Mouse (Mus musculus) embryonic facial prominence, embryonic 11.5 days (tissue): ENCODE measurements around the gene Plrg1. TPM values are rescaled to one million over a fixed set of nuclear protein-coding genes. Genes with fewer than 3 reads are reported as not detected.

ENCODE experiments used
- ATAC-seq: fragments of 200-750 bp; cut with Nextera tagmentation; replicated peaks from 2 replicates; pipeline ENCODE4 v1.8.0; 2017; ENCODE audit warnings: low read depth; ENCODE audit not compliant: insufficient number of reproducible peaks, low FRiP score, low TSS enrichment
- DNase-seq: peaks from one replicate; pipeline ENCODE4 v3.0.0-alpha.2; 2015; ENCODE audit warnings: low spot score
- H3K27ac ChIP-seq: fragments of 300-500 bp; sonication (generic); replicated peaks from 2 replicates; pipeline ENCODE4 v1.5.1; 2014; ENCODE audit warnings: mild to moderate bottlenecking, low read depth, low read length, control low read depth
- H3K27me3 ChIP-seq: fragments of 300-500 bp; sonication (generic); 2 replicates; pipeline ENCODE4 v1.6.1; 2014; ENCODE audit warnings: mild to moderate bottlenecking, low read length, moderate library complexity, mixed read lengths; ENCODE audit not compliant: control insufficient read depth, insufficient read depth
- H3K36me3 ChIP-seq: fragments of 300-500 bp; sonication (generic); replicated peaks from 2 replicates; pipeline ENCODE4 v1.6.1; 2014; ENCODE audit warnings: low read depth, mild to moderate bottlenecking, low read length, moderate library complexity, mixed read lengths; ENCODE audit not compliant: control insufficient read depth, insufficient read depth
- H3K4me1 ChIP-seq: fragments of 300-500 bp; sonication (generic); 2 replicates; pipeline ENCODE4 v1.6.1; 2014; ENCODE audit warnings: low read length, mixed read lengths; ENCODE audit not compliant: control insufficient read depth, insufficient read depth
- H3K4me2 ChIP-seq: fragments of 300-500 bp; sonication (generic); 2 replicates; pipeline ENCODE4 v1.6.1; 2014; ENCODE audit warnings: low read depth, mild to moderate bottlenecking, control low read depth, low read length, moderate library complexity
- H3K4me3 ChIP-seq: fragments of 300-500 bp; sonication (generic); 2 replicates; pipeline ENCODE4 v1.5.1; 2014; ENCODE audit warnings: low read depth, low read length, control low read depth
- H3K9ac ChIP-seq: fragments of 300-500 bp; sonication (generic); replicated peaks from 2 replicates; pipeline ENCODE4 v1.6.1; 2014; ENCODE audit warnings: mild to moderate bottlenecking, control low read depth, low read length
- H3K9me3 ChIP-seq: fragments of 300-500 bp; sonication (generic); replicated peaks from 2 replicates; pipeline ENCODE4 v1.6.1; 2016; ENCODE audit warnings: mild to moderate bottlenecking, low read length, inconsistent platforms, mixed read lengths; ENCODE audit not compliant: control insufficient read depth
- WGBS: fragments of 180-500 bp; shearing (Covaris S2); extraction: QIAGEN DNeasy Blood & Tissue Kit; methylation state at CpG from one replicate; pipeline ENCODE4 v1.1.7; 2014; 5-methylcytosine and 5-hydroxymethylcytosine counted together
- polyA plus RNA-seq: library from polyadenylated mRNA; unstranded; fragments of >200 nt; fragmentation: Nextera tagmentation; extraction: Ambion mirVana; gene quantifications from 2 replicates; pipeline ENCODE4 v1.2.1, GENCODE M21; 2014

The Plrg1 gene
- polyA plus RNA-seq, 1 experiment from 2014 or later, result 141 TPM

DNA sequence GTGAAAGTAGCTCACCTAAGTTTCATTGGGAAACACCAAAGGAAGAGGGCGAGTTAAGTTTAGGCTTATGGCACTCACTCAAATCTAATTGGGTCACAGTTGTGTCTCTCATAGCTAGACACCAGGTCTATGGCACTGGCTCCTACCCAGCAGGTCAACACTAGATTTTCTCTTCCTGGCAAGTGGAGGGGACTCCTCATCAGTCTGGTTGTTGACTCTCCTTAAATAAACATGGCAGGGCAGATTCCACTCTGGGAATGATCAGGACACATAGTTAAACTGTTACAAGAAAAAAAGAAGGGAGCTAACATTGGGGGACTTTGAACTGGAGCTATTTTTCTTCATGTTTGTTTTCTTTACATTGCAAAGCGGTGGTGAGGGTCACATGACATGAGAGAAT, 34.9 kb upstream of the Plrg1 start:
- H3K9ac ChIP-seq, result no peak overlapping the region
- H3K27ac ChIP-seq, result no peak overlapping the region
- H3K4me1 ChIP-seq, result no peaks in the 10 kb centered on the region
- ATAC-seq, result no peak
- H3K9me3 ChIP-seq, result no peaks in the 10 kb centered on the region
- H3K4me3 ChIP-seq, result no peak overlapping the region
- DNase-seq, result no peak
- WGBS, result 90% methylated on average over 2 of the region's 2 CpGs
- no peaks in the 10 kb centered on the region for H3K36me3 ChIP-seq
- no peaks in the 10 kb centered on the region for H3K27me3 ChIP-seq
- H3K4me2 ChIP-seq, result no peak overlapping the region

- no peak overlapping the region for H3K9ac ChIP-seq
- WGBS, result 93% methylated on average over 5 of the region's 5 CpGs
- no peak overlapping the region for H3K4me3 ChIP-seq
- H3K27me3 ChIP-seq, result no peaks in the 10 kb centered on the region
- H3K4me1 ChIP-seq, result no peaks in the 10 kb centered on the region
- ATAC-seq (no peak), DNase-seq (no peak)
- no peaks in the 10 kb centered on the region for H3K36me3 ChIP-seq
- H3K4me2 ChIP-seq, result no peak overlapping the region
- H3K27ac ChIP-seq, result no peak overlapping the region
- H3K9me3 ChIP-seq, result no peaks in the 10 kb centered on the region
Measured at GRCm38 (mm10) chr3:83021176-83021575, 34.1 kb upstream of the Plrg1 start.

DNA sequence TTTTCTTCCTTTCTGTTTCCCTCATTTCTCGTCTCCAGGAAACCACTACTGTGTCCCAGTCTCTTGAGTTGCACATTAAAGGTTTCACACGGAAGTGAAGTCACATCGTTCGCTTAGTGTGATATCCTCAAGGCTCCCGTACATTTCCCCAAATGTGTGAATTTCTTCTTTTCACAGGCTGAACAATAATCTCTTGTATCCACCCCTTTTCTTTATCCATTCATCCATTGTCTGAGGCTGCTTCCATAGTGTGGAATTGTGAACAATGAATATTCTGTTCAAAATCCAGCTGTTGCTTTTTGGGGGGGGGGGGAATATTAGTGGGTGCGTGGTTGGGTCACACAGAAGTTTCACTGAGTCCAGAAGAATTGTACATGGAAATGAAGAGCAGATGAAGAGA, 30.3 kb upstream of the Plrg1 start:
- H3K9ac ChIP-seq, result no peak overlapping the region
- ATAC-seq (no peak), DNase-seq (no peak)
- no peaks in the 10 kb centered on the region for H3K36me3 ChIP-seq
- H3K9me3 ChIP-seq, result no peaks in the 10 kb centered on the region
- no peak overlapping the region for H3K27ac ChIP-seq
- no peaks in the 10 kb centered on the region for H3K27me3 ChIP-seq
- no peak overlapping the region for H3K4me3 ChIP-seq
- 72% methylated on average over 6 of the region's 6 CpGs for WGBS
- H3K4me1 ChIP-seq, result no peaks in the 10 kb centered on the region
- no peak overlapping the region for H3K4me2 ChIP-seq

DNA sequence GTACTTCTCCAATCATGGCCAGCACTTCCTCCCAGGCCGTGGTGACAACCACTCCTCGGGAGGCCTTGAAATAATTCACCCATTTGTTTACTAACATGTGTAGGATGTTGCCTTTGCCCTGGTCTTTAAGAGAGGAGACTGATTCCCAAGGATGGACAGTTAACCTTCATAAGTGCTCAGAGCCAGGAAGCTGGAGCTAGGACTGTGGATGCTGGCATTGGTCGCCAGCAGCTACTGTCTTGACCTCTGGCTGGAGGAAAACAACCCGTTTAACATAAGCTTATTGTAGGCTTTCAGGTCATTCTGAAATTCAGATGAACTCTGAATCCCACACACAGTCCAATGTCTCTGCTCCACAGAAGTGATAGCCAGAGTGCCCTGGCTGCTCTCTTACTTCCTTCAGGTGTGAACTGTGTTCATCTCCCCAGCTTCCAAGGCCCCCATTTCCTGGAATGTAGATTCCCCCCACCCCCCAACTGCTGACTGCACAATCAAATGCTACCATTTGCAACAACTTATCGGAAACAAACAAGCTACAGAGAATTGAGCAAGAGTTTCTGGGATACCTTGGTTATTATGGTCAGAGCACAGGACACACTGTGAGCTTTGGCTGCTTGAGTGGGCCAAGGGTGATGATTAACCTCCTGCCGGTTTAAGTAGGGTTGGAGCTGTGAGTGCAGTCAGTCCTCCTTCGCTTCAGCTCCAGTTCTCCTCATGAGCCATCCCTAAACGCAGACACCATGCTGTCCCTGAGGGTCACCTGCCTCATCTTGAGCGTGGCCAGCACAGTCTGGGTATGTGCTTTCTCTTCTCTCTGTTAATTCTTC, 29.6 kb upstream of the Plrg1 start, which contains the start of gene Fga:
Gene Fga, plus strand, starts transcription at position 602 of the 827 bp plus-strand sequence.
- Histone ChIP-seq H3K27me3 (no peaks in the 10 kb centered on the region), H3K4me1 (no peaks in the 10 kb centered on the region), H3K9ac (no peak within 1 kb of the TSS), H3K27ac (no peak within 1 kb of the TSS), H3K36me3 (no peaks in the 10 kb centered on the region), H3K4me3 (no peak within 1 kb of the TSS), H3K4me2 (no peak within 1 kb of the TSS), H3K9me3 (no peaks in the 10 kb centered on the region)
- WGBS, result 78% methylated on average over 9 of the region's 9 CpGs
- DNase-seq, result no peak
- no peak for ATAC-seq

- H3K4me2 ChIP-seq, result no peak overlapping the region
- H3K27me3 ChIP-seq, result no peaks in the 10 kb centered on the region
- no peaks in the 10 kb centered on the region for H3K9me3 ChIP-seq
- H3K9ac ChIP-seq, result no peak overlapping the region
- 87% methylated on average over 9 of the region's 9 CpGs for WGBS
- H3K4me1 ChIP-seq, result no peaks in the 10 kb centered on the region
- no peak overlapping the region for H3K4me3 ChIP-seq
- H3K36me3 ChIP-seq, result no peaks in the 10 kb centered on the region
- H3K27ac ChIP-seq, result no peak overlapping the region
- no peak for ATAC-seq
- DNase-seq, result no peak
Measured at GRCm38 (mm10) chr3:83027546-83028251, 27.6 kb upstream of the Plrg1 start.

DNA sequence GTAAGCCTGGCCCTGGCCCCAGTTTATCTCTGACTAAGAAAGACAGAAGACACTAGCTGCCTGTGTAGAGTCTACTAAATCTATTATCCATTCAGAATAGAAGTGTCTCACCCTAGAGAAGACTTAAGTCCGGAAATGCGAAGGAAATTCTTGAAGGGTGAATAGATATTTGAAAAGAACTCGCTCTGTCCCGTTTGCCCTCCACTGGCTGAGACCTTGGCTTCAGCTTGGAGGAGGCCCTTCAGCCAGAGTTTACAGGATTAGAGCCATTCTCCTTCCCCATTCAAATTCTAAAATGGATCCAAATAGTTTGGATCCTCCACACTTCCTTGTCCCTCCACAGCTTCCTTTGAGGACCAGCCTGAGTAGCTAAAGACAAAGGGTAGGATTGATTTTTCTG, 25.0 kb upstream of the Plrg1 start:
- no peak overlapping the region for H3K9ac ChIP-seq
- ATAC-seq, result no peak
- WGBS, result 74% methylated on average over 4 of the region's 4 CpGs

GRCm38 (mm10) chr3:83032746-83033308, 22.5 kb upstream of the Plrg1 start:
- H3K4me3 ChIP-seq, result no peak overlapping the region
- peak; percentile 72 for ATAC-seq
- H3K36me3 ChIP-seq, result no peaks in the 10 kb centered on the region
- H3K9me3 ChIP-seq, result no peaks in the 10 kb centered on the region
- no peaks in the 10 kb centered on the region for H3K4me1 ChIP-seq
- H3K9ac ChIP-seq, result no peak overlapping the region
- H3K27ac ChIP-seq, result no peak overlapping the region
- H3K4me2 ChIP-seq, result peak overlapping the region; percentile 14
- no peaks in the 10 kb centered on the region for H3K27me3 ChIP-seq
- peak; percentile 23 for DNase-seq
- WGBS, result 37% methylated on average over 13 of the region's 13 CpGs

More for the DNA sequence above, 25.0 kb upstream of the Plrg1 start:
- no peaks in the 10 kb centered on the region for H3K4me1 ChIP-seq
- no peak for DNase-seq
- H3K4me2 ChIP-seq, result no peak overlapping the region
- no peaks in the 10 kb centered on the region for H3K9me3 ChIP-seq
- no peak overlapping the region for H3K4me3 ChIP-seq
- no peaks in the 10 kb centered on the region for H3K27me3 ChIP-seq
- no peaks in the 10 kb centered on the region for H3K36me3 ChIP-seq
- no peak overlapping the region for H3K27ac ChIP-seq

DNA sequence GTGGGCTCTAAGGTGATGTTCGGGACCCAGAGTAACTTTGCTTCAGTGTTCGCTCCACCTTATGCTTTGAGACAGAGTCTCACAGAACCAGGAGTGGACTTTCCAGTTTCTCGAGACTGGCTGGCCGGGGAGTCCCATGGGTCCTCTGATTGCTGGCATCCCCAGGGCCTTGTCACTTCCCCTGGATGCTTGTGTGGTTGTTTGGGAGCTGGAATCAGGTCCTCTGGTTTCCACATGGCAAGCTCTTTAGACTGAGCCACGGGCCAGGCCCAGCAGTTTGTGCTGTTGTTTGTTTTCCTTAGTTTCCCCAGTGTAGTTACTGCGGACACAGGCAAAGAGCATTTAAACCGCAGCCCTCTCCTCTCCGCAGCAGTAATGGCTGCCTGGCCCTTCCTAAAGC, 21.5 kb upstream of the Plrg1 start:
- H3K4me3 ChIP-seq, result no peak overlapping the region
- H3K27ac ChIP-seq, result no peak overlapping the region
- 73% methylated on average over 8 of the region's 8 CpGs for WGBS
- H3K36me3 ChIP-seq, result no peaks in the 10 kb centered on the region
- DNase-seq, result no peak
- H3K9me3 ChIP-seq, result no peaks in the 10 kb centered on the region
- H3K9ac ChIP-seq, result no peak overlapping the region
- ATAC-seq, result no peak
- no peaks in the 10 kb centered on the region for H3K27me3 ChIP-seq
- H3K4me1 ChIP-seq, result no peaks in the 10 kb centered on the region
- no peak overlapping the region for H3K4me2 ChIP-seq
